Mouse (Mus musculus): Measurements from ENCODE around the gene Olfr746. TPM values are rescaled to one million over a fixed set of nuclear protein-coding genes. Genes with fewer than 3 reads are reported as not detected.

Gene Olfr746
- not detected for total RNA-seq (2021)
- polyA plus RNA-seq (2012; rRNA removed): not detected in 2 replicates
- long read RNA-seq: 0 reads

- intact Hi-C loops (cut with DNase I): no loop called here
- H3K9ac ChIP-seq (ENCODE audit: low read depth, low read length): no peak within 1 kb of the TSS
- H3K36me3 ChIP-seq (ENCODE audit: control insufficient read depth, insufficient read depth, low read length): no peaks in the 10 kb centered on the region
- TF ChIP-seq EP300 (IDR thresholded peaks at IDR 0.05; ENCODE audit: insufficient read depth, low read depth, low read length) (no peak), POLR2A (IDR thresholded peaks at IDR 0.05; ENCODE audit: insufficient read depth, low read depth, low read length) (no peak), CTCF (IDR thresholded peaks at IDR 0.05) (no peak)
- no peaks in the 10 kb centered on the region for H3K79me2 ChIP-seq (replicated peaks; ENCODE audit: control insufficient read depth, insufficient read depth, low read length)
- H3K27me3 ChIP-seq (ENCODE audit: control insufficient read depth, insufficient read depth, low read length): no peaks in the 10 kb centered on the region
- H3K27ac ChIP-seq: no peak within 1 kb of the TSS
- DNase-seq: no peak
- H3K4me3 ChIP-seq: no peak within 1 kb of the TSS
- no peaks in the 10 kb centered on the region for H3K4me1 ChIP-seq (ENCODE audit: control insufficient read depth, insufficient read depth, low read length)
These were observed at the start of gene Olfr746 for GRCm38 (mm10) chr14:50646783-50647182. Olfr746 (plus strand) TSS chr14:50647083.

- no peak for DNase-seq
- Histone ChIP-seq H3K9ac (ENCODE audit: low read depth, low read length) (no peak within 1 kb of the TSS), H3K27me3 (ENCODE audit: control insufficient read depth, insufficient read depth, low read length) (no peaks in the 10 kb centered on the region), H3K4me3 (no peak within 1 kb of the TSS), H3K4me1 (ENCODE audit: control insufficient read depth, insufficient read depth, low read length) (no peaks in the 10 kb centered on the region), H3K27ac (no peak within 1 kb of the TSS), H3K36me3 (ENCODE audit: control insufficient read depth, insufficient read depth, low read length) (no peaks in the 10 kb centered on the region), H3K79me2 (replicated peaks; ENCODE audit: control insufficient read depth, insufficient read depth, low read length) (no peaks in the 10 kb centered on the region)
- TF ChIP-seq EP300 (IDR thresholded peaks at IDR 0.05; ENCODE audit: insufficient read depth, low read depth, low read length) (no peak), POLR2A (IDR thresholded peaks at IDR 0.05; ENCODE audit: insufficient read depth, low read depth, low read length) (no peak), CTCF (IDR thresholded peaks at IDR 0.05) (no peak)
- 79% methylated on average over 2 of the region's 2 CpGs for WGBS
- intact Hi-C loops (cut with DNase I): no loop called here
These were observed 32.3 kb upstream of the Olfr746 start, which contains the start of gene Olfr744 for GRCm38 (mm10) chr14:50614579-50614978. Olfr744 (plus strand) TSS chr14:50614879.

- Histone ChIP-seq H3K27ac (no peak within 1 kb of the TSS), H3K9ac (ENCODE audit: low read depth, low read length) (no peak within 1 kb of the TSS), H3K4me3 (no peak within 1 kb of the TSS), H3K79me2 (replicated peaks; ENCODE audit: control insufficient read depth, insufficient read depth, low read length) (no peaks in the 10 kb centered on the region), H3K27me3 (ENCODE audit: control insufficient read depth, insufficient read depth, low read length) (no peaks in the 10 kb centered on the region), H3K36me3 (ENCODE audit: control insufficient read depth, insufficient read depth, low read length) (no peaks in the 10 kb centered on the region), H3K4me1 (ENCODE audit: control insufficient read depth, insufficient read depth, low read length) (no peaks in the 10 kb centered on the region)
- DNase-seq: no peak
- TF ChIP-seq CTCF (IDR thresholded peaks at IDR 0.05) (no peak), EP300 (IDR thresholded peaks at IDR 0.05; ENCODE audit: insufficient read depth, low read depth, low read length) (no peak), POLR2A (IDR thresholded peaks at IDR 0.05; ENCODE audit: insufficient read depth, low read depth, low read length) (no peak)
- intact Hi-C loops (cut with DNase I): no loop called here
- WGBS: 81% methylated on average over 2 of the region's 2 CpGs
These were observed 7.8 kb upstream of the Olfr746 start, which contains the start of gene Olfr745 for GRCm38 (mm10) chr14:50639088-50639487. Olfr745 (plus strand) TSS chr14:50639388.

- no peak for DNase-seq
- WGBS: 85% methylated on average over 3 of the region's 3 CpGs
- Histone ChIP-seq H3K27ac (no peak within 1 kb of the TSS), H3K4me3 (no peak within 1 kb of the TSS), H3K79me2 (replicated peaks; ENCODE audit: control insufficient read depth, insufficient read depth, low read length) (no peaks in the 10 kb centered on the region), H3K9ac (ENCODE audit: low read depth, low read length) (no peak within 1 kb of the TSS), H3K4me1 (ENCODE audit: control insufficient read depth, insufficient read depth, low read length) (no peaks in the 10 kb centered on the region), H3K27me3 (ENCODE audit: control insufficient read depth, insufficient read depth, low read length) (no peaks in the 10 kb centered on the region), H3K36me3 (ENCODE audit: control insufficient read depth, insufficient read depth, low read length) (no peaks in the 10 kb centered on the region)
- TF ChIP-seq POLR2A (IDR thresholded peaks at IDR 0.05; ENCODE audit: insufficient read depth, low read depth, low read length) (no peak), EP300 (IDR thresholded peaks at IDR 0.05; ENCODE audit: insufficient read depth, low read depth, low read length) (no peak), CTCF (IDR thresholded peaks at IDR 0.05) (no peak)
- intact Hi-C loops (cut with DNase I): no loop called here
These were observed 46.2 kb downstream of the Olfr746 start, which contains the start of gene Olfr747 for GRCm38 (mm10) chr14:50693106-50693505. Olfr747 (minus strand) TSS chr14:50693206.

Other genes with a start within 250 kb of the Olfr746 start
- not detected for gene Olfr738, start 239.5 kb upstream of the Olfr746 start, total RNA-seq (2021)
- gene Olfr738, start 239.5 kb upstream of the Olfr746 start, polyA plus RNA-seq (2012; rRNA removed): not detected in 2 replicates
- not detected for gene Olfr739, start 228.5 kb upstream of the Olfr746 start, total RNA-seq (2021)
- not detected in 2 replicates for gene Olfr739, start 228.5 kb upstream of the Olfr746 start, polyA plus RNA-seq (2012; rRNA removed)
- gene Olfr740, start 201.5 kb upstream of the Olfr746 start, total RNA-seq (2021): not detected
- not detected in 2 replicates for gene Olfr740, start 201.5 kb upstream of the Olfr746 start, polyA plus RNA-seq (2012; rRNA removed)
- not detected for gene Olfr741, start 174.3 kb upstream of the Olfr746 start, total RNA-seq (2021)
- gene Olfr741, start 174.3 kb upstream of the Olfr746 start, polyA plus RNA-seq (2012; rRNA removed): not detected in 2 replicates
- not detected for gene Olfr742, start 143.5 kb upstream of the Olfr746 start, total RNA-seq (2021)
- gene Olfr742, start 143.5 kb upstream of the Olfr746 start, polyA plus RNA-seq (2012; rRNA removed): not detected in 2 replicates
- gene Olfr743, start 125.2 kb upstream of the Olfr746 start, total RNA-seq (2021): not detected
- not detected in 2 replicates for gene Olfr743, start 125.2 kb upstream of the Olfr746 start, polyA plus RNA-seq (2012; rRNA removed)
- gene Olfr744, start 32.2 kb upstream of the Olfr746 start, total RNA-seq (2021): not detected
- not detected in 2 replicates for gene Olfr744, start 32.2 kb upstream of the Olfr746 start, polyA plus RNA-seq (2012; rRNA removed)
- not detected for gene Olfr745, start 7.7 kb upstream of the Olfr746 start, total RNA-seq (2021)
- gene Olfr745, start 7.7 kb upstream of the Olfr746 start, polyA plus RNA-seq (2012; rRNA removed): not detected in 2 replicates
- gene Olfr747, start 46.1 kb downstream of the Olfr746 start, total RNA-seq (2021): not detected
- gene Olfr747, start 46.1 kb downstream of the Olfr746 start, polyA plus RNA-seq (2012; rRNA removed): not detected in 2 replicates
- not detected for gene Olfr748, start 60.3 kb downstream of the Olfr746 start, total RNA-seq (2021)
- gene Olfr748, start 60.3 kb downstream of the Olfr746 start, polyA plus RNA-seq (2012; rRNA removed): not detected in 2 replicates
- not detected for gene Olfr749, start 98.0 kb downstream of the Olfr746 start, total RNA-seq (2021)
- not detected in 2 replicates for gene Olfr749, start 98.0 kb downstream of the Olfr746 start, polyA plus RNA-seq (2012; rRNA removed)
- 10 to 100 TPM; 13.2 to 13.9 TPM for gene Ttc5, start 138.4 kb downstream of the Olfr746 start, total RNA-seq (2021)
- 13.3 and 18.4 TPM in 2 replicates for gene Ttc5, start 138.4 kb downstream of the Olfr746 start, polyA plus RNA-seq (2012; rRNA removed)
- gene Ccnb1ip1, start 160.6 kb downstream of the Olfr746 start, total RNA-seq (2021): not detected
- gene Ccnb1ip1, start 160.6 kb downstream of the Olfr746 start, polyA plus RNA-seq (2012; rRNA removed): not detected in 2 replicates
- gene Parp2, start 160.8 kb downstream of the Olfr746 start, total RNA-seq (2021): 10 to 100 TPM; 14.7 to 15.6 TPM
- 12.5 and 23.2 TPM in 2 replicates for gene Parp2, start 160.8 kb downstream of the Olfr746 start, polyA plus RNA-seq (2012; rRNA removed)
- gene Tep1, start 223.5 kb downstream of the Olfr746 start, total RNA-seq (2021): 10 to 100 TPM; 10.1 to 12.2 TPM
- gene Tep1, start 223.5 kb downstream of the Olfr746 start, polyA plus RNA-seq (2012; rRNA removed): 11.9 and 14.7 TPM in 2 replicates

Data from heart, adult 2 months (tissue).